Comparison of ENCODE assay signal across 9 mouse cellular contexts in genomic region chr3:121448029-121448468, GRCm38 (mm10). TPM values are rescaled to one million over a fixed set of nuclear protein-coding genes. Genes with fewer than 3 reads are reported as not detected.
A peak's percentile ranks its signal among the peaks of the same experiment; 100 is the strongest.
DNase-seq lines count a peak whose midpoint lies in the region; ATAC-seq and TF ChIP-seq lines count a peak whose summit lies in the region.
"Had no signal": no experiment of that assay in that cellular context is flagged by ENCODE, and none has a peak within 500 bp of the region (broad histone marks: within the 10 kb centered on the region; RNA-seq: fewer than 3 reads in every experiment).

No protein-coding gene starts in this region.

- peak overlapping the region; percentile 40 for H3K4me2 ChIP-seq in lung, postnatal 0 days (replicated peaks; ENCODE audit: low read depth, low read length)
- H3K4me2 ChIP-seq in hindbrain, embryonic 13.5 days, result peak overlapping the region; percentile 32
- peak overlapping the region; percentile 1; the same call in 1 of the 2 replicates for H3K4me2 ChIP-seq in stomach, embryonic 16.5 days (ENCODE audit: low read depth, low read length)

- H3K27ac ChIP-seq in lung, postnatal 0 days (ENCODE audit: low read length), result no peak overlapping the region
- peak overlapping the region; percentile 66 for H3K27ac ChIP-seq in hindbrain, embryonic 13.5 days
- H3K27ac ChIP-seq in stomach, embryonic 16.5 days (ENCODE audit: low read length), result peak overlapping the region; percentile 65

- no peaks in the 10 kb centered on the region for H3K9me3 ChIP-seq in lung, postnatal 0 days (ENCODE audit: low read length)
- no peaks in the 10 kb centered on the region for H3K9me3 ChIP-seq in hindbrain, embryonic 13.5 days
- no peaks in the 10 kb centered on the region for H3K9me3 ChIP-seq in stomach, embryonic 16.5 days (replicated peaks; ENCODE audit: control insufficient read depth, low read length)
- H3K9me3 ChIP-seq: megakaryocyte, embryonic 14.5 days had no signal

- DNase-seq in lung, postnatal 0 days (ENCODE audit: low spot score), result no peak
- no peak for DNase-seq in lung, postnatal 4 days
- peak; percentile 59 for DNase-seq in kidney, postnatal 14 days
- DNase-seq in embryo, embryonic 10.5 days (ENCODE audit: low spot score), result no peak
- DNase-seq in thymus, postnatal 14 days, result no peak
- DNase-seq: right cerebral cortex, postnatal 4 days had no signal

- no peak for TF ChIP-seq EP300 in lung, postnatal 0 days (IDR thresholded peaks at IDR 0.05)

- no peaks in the 10 kb centered on the region for H3K27me3 ChIP-seq in lung, postnatal 0 days (replicated peaks; ENCODE audit: insufficient read depth, low read length)
- H3K27me3 ChIP-seq in hindbrain, embryonic 13.5 days, result no peaks in the 10 kb centered on the region
- H3K27me3 ChIP-seq in stomach, embryonic 16.5 days (ENCODE audit: control insufficient read depth, insufficient read depth, low read length), result no peaks in the 10 kb centered on the region
- H3K27me3 ChIP-seq: megakaryocyte, embryonic 14.5 days had no signal

- TF ChIP-seq CTCF in lung, postnatal 0 days (IDR thresholded peaks at IDR 0.05), result no peak

- 40% methylated on average over 11 of the region's 11 CpGs for WGBS in lung, postnatal 0 days
- 29% methylated on average over 11 of the region's 11 CpGs for WGBS in hindbrain, embryonic 13.5 days
- WGBS in stomach, embryonic 16.5 days, result 43% methylated on average over 11 of the region's 11 CpGs

- H3K36me3 ChIP-seq in lung, postnatal 0 days (ENCODE audit: insufficient read depth, low read length), result no peaks in the 10 kb centered on the region; the same call in 1 of the 2 replicates
- H3K36me3 ChIP-seq in hindbrain, embryonic 13.5 days, result peaks cover 37% of the 10 kb centered on the region
- H3K36me3 ChIP-seq in stomach, embryonic 16.5 days (ENCODE audit: control insufficient read depth, insufficient read depth, low read length), result peaks cover 17% of the 10 kb centered on the region

- no peak for ATAC-seq in lung, postnatal 0 days
- peak; percentile 32 for ATAC-seq in hindbrain, embryonic 13.5 days (ENCODE audit: low FRiP score)
- ATAC-seq in stomach, embryonic 16.5 days (ENCODE audit: insufficient read depth, low FRiP score), result no peak

- H3K4me3 ChIP-seq in lung, postnatal 0 days (ENCODE audit: low read depth, low read length), result peak overlapping the region; percentile 15; the same call in 1 of the 2 replicates
- no peak overlapping the region for H3K4me3 ChIP-seq in hindbrain, embryonic 13.5 days
- H3K4me3 ChIP-seq in stomach, embryonic 16.5 days (replicated peaks; ENCODE audit: low read length), result peak overlapping the region; percentile 1; the same call in 1 of the 2 replicates
- H3K4me3 ChIP-seq: megakaryocyte, embryonic 14.5 days had no signal

- H3K9ac ChIP-seq in lung, postnatal 0 days (replicated peaks; ENCODE audit: low read depth), result no peak overlapping the region
- H3K9ac ChIP-seq in hindbrain, embryonic 13.5 days, result no peak overlapping the region
- H3K9ac ChIP-seq in stomach, embryonic 16.5 days (ENCODE audit: low read length), result 0 out of 2 replicates have a peak overlapping the region, but pooled peaks have one; percentile 19

- no peaks in the 10 kb centered on the region; the same call in 1 of the 2 replicates for H3K4me1 ChIP-seq in lung, postnatal 0 days (ENCODE audit: insufficient read depth, low read depth, low read length)
- peaks cover 39% of the 10 kb centered on the region for H3K4me1 ChIP-seq in hindbrain, embryonic 13.5 days (replicated peaks)
- H3K4me1 ChIP-seq in stomach, embryonic 16.5 days (ENCODE audit: control insufficient read depth, insufficient read depth, low read length), result peaks cover 9% of the 10 kb centered on the region; the same call in 1 of the 2 replicates

RNA-seq across cellular contexts. Expression of gene Cnn3, which starts 21.8 kb away (rescaled TPM):
- polyA plus RNA-seq in lung, postnatal 0 days (2015; fragmentation: Nextera tagmentation; extraction: Ambion mirVana), result 342 and 379 TPM in 2 replicates
- polyA plus RNA-seq in hindbrain, embryonic 13.5 days (2015; fragmentation: Nextera tagmentation; extraction: Ambion mirVana), result 633 and 654 TPM in 2 replicates
- 525 and 535 TPM in 2 replicates for polyA plus RNA-seq in stomach, embryonic 16.5 days (2015; fragmentation: Nextera tagmentation; extraction: Ambion mirVana)
